ENCODE assay signal across 8 mouse cellular contexts in genomic region chr2:151961284-151962196, GRCm38 (mm10). TPM values are rescaled to one million over a fixed set of nuclear protein-coding genes. Genes with fewer than 3 reads are reported as not detected.
DNase-seq lines count a peak whose midpoint lies in the region; ATAC-seq and TF ChIP-seq lines count a peak whose summit lies in the region.

No protein-coding gene starts in this region.

- no peak overlapping the region for H3K4me3 ChIP-seq in kidney, postnatal 0 days (replicated peaks; ENCODE audit: low read depth, low read length)
- no peak overlapping the region for H3K4me3 ChIP-seq in embryonic facial prominence, embryonic 11.5 days (ENCODE audit: low read depth, low read length)
- no peak overlapping the region for H3K4me3 ChIP-seq in midbrain, embryonic 13.5 days (replicated peaks)

- no peak for TF ChIP-seq CTCF in kidney, postnatal 0 days (IDR thresholded peaks at IDR 0.05; ENCODE audit: low read depth)

- peak; percentile 42 for DNase-seq in embryo, embryonic 10.5 days (ENCODE audit: low spot score)
- DNase-seq in embryo, embryonic 9.5 days (ENCODE audit: extremely low spot score), result no peak
- no peak for DNase-seq in kidney, postnatal 0 days (ENCODE audit: low spot score)
- no peak for DNase-seq in kidney, postnatal 25 days
- peak; percentile 28 for DNase-seq in embryonic facial prominence, embryonic 11.5 days (ENCODE audit: low spot score)
- no peak for DNase-seq in urinary bladder, postnatal 4 days (ENCODE audit: low spot score in 2 of 2)
- DNase-seq in right cerebral cortex, postnatal 10 days (ENCODE audit: low spot score in 2 of 2), result no peak

- ATAC-seq in kidney, postnatal 0 days (replicated peaks; ENCODE audit: low FRiP score, low read depth), result no peak
- no peak for ATAC-seq in embryonic facial prominence, embryonic 11.5 days (replicated peaks; ENCODE audit: insufficient number of reproducible peaks, low FRiP score, low TSS enrichment, low read depth)
- ATAC-seq in midbrain, embryonic 13.5 days, result no peak

- H3K4me2 ChIP-seq in kidney, postnatal 0 days (ENCODE audit: low read length), result no peak overlapping the region
- H3K4me2 ChIP-seq in embryonic facial prominence, embryonic 11.5 days (ENCODE audit: low read depth, low read length), result no peak overlapping the region
- no peak overlapping the region for H3K4me2 ChIP-seq in midbrain, embryonic 13.5 days (replicated peaks)

- peak overlapping the region; percentile 19; the same call in 1 of the 2 replicates for H3K27ac ChIP-seq in kidney, postnatal 0 days
- H3K27ac ChIP-seq in embryonic facial prominence, embryonic 11.5 days (replicated peaks; ENCODE audit: low read depth, low read length), result no peak overlapping the region
- H3K27ac ChIP-seq in midbrain, embryonic 13.5 days, result peak overlapping the region; percentile 31

- H3K36me3 ChIP-seq in kidney, postnatal 0 days (ENCODE audit: insufficient read depth, low read length), result no peaks in the 10 kb centered on the region
- no peaks in the 10 kb centered on the region for H3K36me3 ChIP-seq in embryonic facial prominence, embryonic 11.5 days (replicated peaks; ENCODE audit: control insufficient read depth, insufficient read depth, low read depth, low read length)
- no peaks in the 10 kb centered on the region for H3K36me3 ChIP-seq in midbrain, embryonic 13.5 days

- H3K27me3 ChIP-seq in kidney, postnatal 0 days (ENCODE audit: insufficient read depth, low read length), result no peaks in the 10 kb centered on the region
- H3K27me3 ChIP-seq in embryonic facial prominence, embryonic 11.5 days (ENCODE audit: control insufficient read depth, insufficient read depth, low read length), result no peaks in the 10 kb centered on the region
- no peaks in the 10 kb centered on the region for H3K27me3 ChIP-seq in midbrain, embryonic 13.5 days

- no peak overlapping the region for H3K9ac ChIP-seq in kidney, postnatal 0 days (ENCODE audit: low read depth, low read length)
- H3K9ac ChIP-seq in embryonic facial prominence, embryonic 11.5 days (replicated peaks; ENCODE audit: low read length), result no peak overlapping the region
- no peak overlapping the region for H3K9ac ChIP-seq in midbrain, embryonic 13.5 days (replicated peaks)

- peaks cover 19% of the 10 kb centered on the region; the same call in 1 of the 2 replicates for H3K4me1 ChIP-seq in kidney, postnatal 0 days (replicated peaks; ENCODE audit: insufficient read depth, low read length)
- H3K4me1 ChIP-seq in embryonic facial prominence, embryonic 11.5 days (ENCODE audit: control insufficient read depth, insufficient read depth, low read length), result no peaks in the 10 kb centered on the region; the same call in 1 of the 2 replicates
- H3K4me1 ChIP-seq in midbrain, embryonic 13.5 days (replicated peaks), result peaks cover 51% of the 10 kb centered on the region

- no peaks in the 10 kb centered on the region for H3K9me3 ChIP-seq in kidney, postnatal 0 days (replicated peaks; ENCODE audit: low read length)
- H3K9me3 ChIP-seq in embryonic facial prominence, embryonic 11.5 days (replicated peaks; ENCODE audit: control insufficient read depth, low read length), result no peaks in the 10 kb centered on the region
- no peaks in the 10 kb centered on the region for H3K9me3 ChIP-seq in midbrain, embryonic 13.5 days

- WGBS in kidney, postnatal 0 days, result 58% methylated on average over 9 of the region's 9 CpGs
- 47% methylated on average over 9 of the region's 9 CpGs for WGBS in embryonic facial prominence, embryonic 11.5 days
- 37% methylated on average over 9 of the region's 9 CpGs for WGBS in midbrain, embryonic 13.5 days

RNA-seq across cellular contexts. Expression of gene Fam110a, which starts 18.5 kb away (rescaled TPM):
- polyA plus RNA-seq in kidney, postnatal 0 days (2015; fragmentation: Nextera tagmentation; extraction: Ambion mirVana), result 29.0 and 31.1 TPM in 2 replicates
- 31.7 and 34.8 TPM in 2 replicates for polyA plus RNA-seq in embryonic facial prominence, embryonic 11.5 days (2014; fragmentation: Nextera tagmentation; extraction: Ambion mirVana)
- polyA plus RNA-seq in midbrain, embryonic 13.5 days (2015; fragmentation: Nextera tagmentation; extraction: Ambion mirVana), result 97.0 and 97.3 TPM in 2 replicates

RNA-seq across cellular contexts. Expression of gene Slc52a3, which starts 34.8 kb away (rescaled TPM):
- 24.5 and 27.1 TPM in 2 replicates for polyA plus RNA-seq in kidney, postnatal 0 days (2015; fragmentation: Nextera tagmentation; extraction: Ambion mirVana)
- polyA plus RNA-seq in embryonic facial prominence, embryonic 11.5 days (2014; fragmentation: Nextera tagmentation; extraction: Ambion mirVana), result 0.36 and 0.72 TPM in 2 replicates
- 0.55 and 0.99 TPM in 2 replicates for polyA plus RNA-seq in midbrain, embryonic 13.5 days (2015; fragmentation: Nextera tagmentation; extraction: Ambion mirVana)

RNA-seq across cellular contexts. Expression of gene Angpt4, which starts 50.5 kb away (rescaled TPM):
- 2.2 and 2.7 TPM in 2 replicates for polyA plus RNA-seq in kidney, postnatal 0 days (2015; fragmentation: Nextera tagmentation; extraction: Ambion mirVana)
- 0.45 and 0.52 TPM in 2 replicates for polyA plus RNA-seq in embryonic facial prominence, embryonic 11.5 days (2014; fragmentation: Nextera tagmentation; extraction: Ambion mirVana)
- polyA plus RNA-seq in midbrain, embryonic 13.5 days (2015; fragmentation: Nextera tagmentation; extraction: Ambion mirVana), result 0.10 and 0.11 TPM in 2 replicates

Comparison
In these comparisons a context has a peak if more than half of its experiments do, and no peak if none do; other contexts are left out.
1. DNase-seq: peak in embryo, embryonic 10.5 days (single experiment) and embryonic facial prominence, embryonic 11.5 days (single experiment); none in embryo, embryonic 9.5 days (single experiment), kidney, postnatal 0 days (single experiment), kidney, postnatal 25 days (0 of 2), urinary bladder, postnatal 4 days (0 of 2) and right cerebral cortex, postnatal 10 days (0 of 2).
2. RNA of gene Slc52a3, which starts 34.8 kb away (polyA plus RNA-seq): 24.5 to 27.1 TPM in kidney, postnatal 0 days; 0.55 to 0.99 TPM in midbrain, embryonic 13.5 days and 0.36 to 0.72 TPM in embryonic facial prominence, embryonic 11.5 days; every median in the first group is over 10 times any median in the second.